Mouse (Mus musculus) mammary gland, adult 2 months (tissue): ENCODE measurements around the gene Nsmf. TPM values are rescaled to one million over a fixed set of nuclear protein-coding genes. Genes with fewer than 3 reads are reported as not detected.

Source experiments
- polyA plus RNA-seq: library from polyadenylated mRNA; depleted of rRNA; stranded (reverse); fragments of >200 nt; gene quantifications from 2 replicates; pipeline ENCODE4 v1.2.3, GENCODE M21; 2012; ENCODE audit warnings: low replicate concordance; rRNA removed

The Nsmf gene
- polyA plus RNA-seq: 113 and 165 TPM in 2 replicates

DNA sequence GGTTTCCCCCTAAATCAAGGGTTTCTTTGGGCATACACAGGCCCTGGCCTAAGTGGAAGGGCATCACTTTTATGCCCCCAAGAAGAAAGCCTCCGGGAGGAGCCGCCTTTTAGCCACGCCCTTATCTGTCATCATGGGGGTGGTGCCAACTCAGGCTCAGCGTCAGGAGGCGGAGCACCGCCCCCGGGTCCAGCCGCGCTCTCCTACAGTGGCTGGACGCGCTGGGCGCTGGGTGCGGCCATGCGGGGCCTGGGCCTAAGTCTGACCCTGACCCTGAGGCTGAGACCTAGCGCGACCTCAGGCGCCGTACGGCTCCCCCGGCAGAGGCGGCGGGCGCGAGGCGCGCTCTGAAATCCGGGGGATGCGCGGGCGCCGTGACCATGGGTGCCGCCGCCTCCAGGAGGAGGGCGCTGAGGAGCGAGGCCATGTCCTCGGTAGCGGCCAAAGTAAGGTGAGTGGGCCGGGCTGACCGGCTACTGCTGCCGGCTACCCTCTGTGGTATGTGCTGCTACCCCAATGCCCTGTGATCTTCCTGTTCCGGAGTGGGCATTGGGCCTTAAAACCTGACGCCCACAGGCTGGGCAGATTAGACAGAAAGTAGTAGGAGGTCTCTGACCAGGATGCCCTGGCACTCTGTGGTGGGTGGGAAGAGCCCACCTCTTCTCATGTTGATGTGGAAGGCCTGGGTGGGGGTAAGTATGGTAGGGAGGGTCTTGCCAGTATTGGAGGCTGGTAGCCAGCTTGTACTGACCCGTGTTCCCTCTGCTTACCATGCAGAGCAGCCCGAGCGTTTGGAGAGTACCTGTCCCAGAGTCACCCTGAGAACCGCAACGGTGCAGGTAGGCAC lies at the start of gene Nsmf:
Nsmf (plus strand) TSS at position 135 of the 847 bp plus-strand sequence.

DNA sequence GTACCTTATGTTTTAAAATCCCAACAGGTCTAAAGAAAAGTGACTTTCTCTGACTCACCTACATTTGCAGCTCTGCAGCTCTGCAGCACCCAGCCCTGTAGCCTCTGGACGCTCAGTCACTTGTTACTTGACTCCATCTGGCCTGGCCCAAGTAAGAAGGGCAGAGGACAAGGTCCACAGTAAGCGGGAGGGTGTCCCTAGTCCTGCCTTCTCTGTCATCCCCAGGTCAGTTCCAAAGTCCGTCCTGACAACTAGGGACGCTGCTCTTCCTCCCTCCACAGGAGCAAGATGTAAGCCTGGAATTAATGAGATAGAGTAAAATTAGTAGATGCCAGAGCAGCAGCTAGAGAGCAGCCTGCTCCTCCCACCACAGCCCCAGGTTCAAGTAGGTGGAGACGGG lies 25.9 kb downstream of the Nsmf start, which contains the start of gene Entpd8:
Entpd8 (plus strand) TSS at position 229 of the 400 bp plus-strand sequence.

DNA sequence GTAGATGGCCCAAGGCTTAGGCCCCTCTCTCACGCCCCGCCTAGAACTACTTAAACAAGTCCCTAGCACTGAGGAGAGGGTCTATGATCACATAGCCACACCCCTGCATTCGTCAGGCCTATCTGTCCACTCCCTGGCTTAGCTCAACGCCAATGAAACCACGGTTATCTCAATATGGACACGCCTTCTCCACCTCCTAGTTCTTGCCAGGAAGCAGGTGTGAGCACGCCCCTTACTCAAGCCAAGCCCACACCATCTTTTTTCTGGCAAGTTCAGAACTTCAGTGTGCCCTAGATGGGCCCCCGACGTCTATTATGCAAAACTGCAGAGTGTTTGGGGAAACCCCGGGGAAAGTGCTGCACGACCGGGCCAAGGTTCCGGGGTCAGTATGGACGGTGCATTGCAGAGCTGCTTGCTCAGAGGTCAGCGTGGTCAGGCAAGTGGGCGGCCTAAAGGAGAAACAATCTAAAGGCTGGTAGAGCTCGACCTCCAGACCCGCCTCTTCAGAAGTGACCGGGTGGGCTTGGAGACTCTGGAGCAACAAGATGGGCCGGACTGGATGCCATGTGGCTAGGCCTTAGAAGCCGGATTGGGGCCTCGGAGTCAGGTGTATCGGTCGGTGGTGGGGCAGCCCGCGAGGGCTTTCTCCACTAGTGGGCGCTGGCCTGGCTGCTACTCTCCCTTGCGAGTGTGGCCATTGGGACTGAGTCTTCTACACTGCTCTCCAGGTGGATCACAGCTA lies 41.1 kb downstream of the Nsmf start, which contains the start of gene Noxa1:
Noxa1 (minus strand) TSS at position 41 of the 742 bp plus-strand sequence.

Other genes starting within 250 kb of the Nsmf start
- 55.1 and 81.6 TPM in 2 replicates for gene Ehmt1, start 134.7 kb upstream of the Nsmf start, polyA plus RNA-seq
- gene Arrdc1, start 119.1 kb upstream of the Nsmf start, polyA plus RNA-seq: 208 and 219 TPM in 2 replicates
- 4.2 and 5.6 TPM in 2 replicates for gene Zmynd19, start 104.6 kb upstream of the Nsmf start, polyA plus RNA-seq
- 15.6 and 19.0 TPM in 2 replicates for gene Dph7, start 92.0 kb upstream of the Nsmf start, polyA plus RNA-seq
- 26.2 and 28.3 TPM in 2 replicates for gene Mrpl41, start 79.3 kb upstream of the Nsmf start, polyA plus RNA-seq
- gene Pnpla7, start 78.3 kb upstream of the Nsmf start, polyA plus RNA-seq: 23.6 and 35.9 TPM in 2 replicates
- gene Entpd8, start 25.9 kb downstream of the Nsmf start, polyA plus RNA-seq: 0.11 and 0.26 TPM in 2 replicates
- gene Noxa1, start 40.8 kb downstream of the Nsmf start, polyA plus RNA-seq: 0.07 and 0.16 TPM in 2 replicates
- 15.2 and 32.0 TPM in 2 replicates for gene Nrarp, start 126.4 kb downstream of the Nsmf start, polyA plus RNA-seq
- 34.9 and 70.8 TPM in 2 replicates for gene Tor4a, start 142.5 kb downstream of the Nsmf start, polyA plus RNA-seq
- 51.7 and 97.1 TPM in 2 replicates for gene Nelfb, start 157.1 kb downstream of the Nsmf start, polyA plus RNA-seq
- 0.23 TPM in 1 of 2 replicates, not detected in the other for gene Stpg3, start 160.3 kb downstream of the Nsmf start, polyA plus RNA-seq
- 0.17 and 0.19 TPM in 2 replicates for gene Fam166a, start 164.4 kb downstream of the Nsmf start, polyA plus RNA-seq
- gene Tubb4b, start 170.3 kb downstream of the Nsmf start, polyA plus RNA-seq: 306 and 366 TPM in 2 replicates
- gene Slc34a3, start 180.0 kb downstream of the Nsmf start, polyA plus RNA-seq: 0.04 and 0.06 TPM in 2 replicates
- gene Rnf224, start 182.4 kb downstream of the Nsmf start, polyA plus RNA-seq: 0.19 and 0.24 TPM in 2 replicates
- 22.4 and 35.6 TPM in 2 replicates for gene Rnf208, start 187.9 kb downstream of the Nsmf start, polyA plus RNA-seq
- gene Cysrt1, start 188.1 kb downstream of the Nsmf start, polyA plus RNA-seq: 20.7 and 26.5 TPM in 2 replicates
- 28.2 and 30.4 TPM in 2 replicates for gene AL732309.1, start 192.5 kb downstream of the Nsmf start, polyA plus RNA-seq
- gene Tmem203, start 201.1 kb downstream of the Nsmf start, polyA plus RNA-seq: 52.0 and 81.2 TPM in 2 replicates
- 18.4 and 28.7 TPM in 2 replicates for gene Tprn, start 208.3 kb downstream of the Nsmf start, polyA plus RNA-seq
- gene Ssna1, start 218.1 kb downstream of the Nsmf start, polyA plus RNA-seq: 54.2 and 69.4 TPM in 2 replicates
- gene Anapc2, start 218.1 kb downstream of the Nsmf start, polyA plus RNA-seq: 82.5 and 180 TPM in 2 replicates
- gene Tmem210, start 233.8 kb downstream of the Nsmf start, polyA plus RNA-seq: not detected in 2 replicates
- 9.9 and 19.6 TPM in 2 replicates for gene Lrrc26, start 235.6 kb downstream of the Nsmf start, polyA plus RNA-seq